Mouse (Mus musculus) forebrain, embryonic 15.5 days (tissue): ENCODE data around the gene Efcab2. TPM values are rescaled to one million over a fixed set of nuclear protein-coding genes. Genes with fewer than 3 reads are reported as not detected.
A peak's percentile ranks its signal among the peaks of the same experiment; 100 is the strongest.
"Not testable (repeated sequence)": the region's sequence is repeated elsewhere in the genome, so short reads cannot be mapped to it uniquely, and the experiment has no call there.

Experiments used
- ATAC-seq: fragments of 200-750 bp; cut with Nextera tagmentation; replicated peaks from 2 replicates; pipeline ENCODE4 v1.8.0; 2017; ENCODE audit warnings: mild to moderate bottlenecking, moderate TSS enrichment, moderate library complexity
- H3K27ac ChIP-seq: fragments of 300-500 bp; sonication (generic); replicated peaks from 2 replicates; pipeline ENCODE4 v1.5.1; 2015; ENCODE audit warnings: mild to moderate bottlenecking, inconsistent platforms
- H3K27me3 ChIP-seq: fragments of 300-500 bp; sonication (generic); 2 replicates; pipeline ENCODE4 v1.6.1; 2015; ENCODE audit warnings: inconsistent platforms
- H3K36me3 ChIP-seq: fragments of 300-500 bp; sonication (generic); 2 replicates; pipeline ENCODE4 v1.6.1; 2015; ENCODE audit warnings: mild to moderate bottlenecking, inconsistent platforms
- H3K4me1 ChIP-seq: fragments of 300-500 bp; sonication (generic); 2 replicates; pipeline ENCODE4 v1.6.1; 2015; ENCODE audit warnings: inconsistent platforms
- H3K4me2 ChIP-seq: fragments of 300-500 bp; sonication (generic); replicated peaks from 2 replicates; pipeline ENCODE4 v1.6.1; 2015; ENCODE audit warnings: mild to moderate bottlenecking, inconsistent platforms
- H3K4me3 ChIP-seq: fragments of 300-500 bp; sonication (generic); 2 replicates; pipeline ENCODE4 v1.5.1; 2015; ENCODE audit warnings: mild to moderate bottlenecking, inconsistent platforms
- H3K9ac ChIP-seq: fragments of 300-500 bp; sonication (generic); replicated peaks from 2 replicates; pipeline ENCODE4 v1.6.1; 2015; ENCODE audit warnings: mild to moderate bottlenecking, inconsistent platforms
- H3K9me3 ChIP-seq: fragments of 300-500 bp; sonication (generic); 2 replicates; pipeline ENCODE4 v1.6.1; 2016; ENCODE audit warnings: inconsistent platforms
- WGBS: fragments of 180-500 bp; shearing (Covaris S2); methylation state at CpG from one replicate; pipeline ENCODE4 v1.1.7; 2015; ENCODE audit warnings: mixed read lengths; 5-methylcytosine and 5-hydroxymethylcytosine counted together
- polyA plus RNA-seq: library from polyadenylated mRNA; unstranded; fragments of >200 nt; fragmentation: Nextera tagmentation; extraction: Ambion mirVana; gene quantifications from 2 replicates; pipeline ENCODE4 v1.2.1, GENCODE M21; 2015

Gene Efcab2
- polyA plus RNA-seq, 1 experiment from 2014 or later: 8.2 TPM

GRCm38 (mm10) chr1:178406765-178407645 is 1.1 kb downstream of the Efcab2 start:
- Histone ChIP-seq H3K9ac (peak overlapping the region; percentile 87), H3K9me3 (no peaks in the 10 kb centered on the region), H3K27ac (peak overlapping the region; percentile 100), H3K4me3 (peak overlapping the region; percentile 77), H3K4me1 (0 out of 2 replicates have a peak, but pooled peaks cover 3% of the 10 kb centered on the region), H3K36me3 (no peaks in the 10 kb centered on the region), H3K4me2 (peak overlapping the region; percentile 61), H3K27me3 (no peaks in the 10 kb centered on the region)
- WGBS: 65% methylated on average over 12 of the region's 12 CpGs
- ATAC-seq: peak; percentile 15; the same call in 1 of the 2 replicates

DNA sequence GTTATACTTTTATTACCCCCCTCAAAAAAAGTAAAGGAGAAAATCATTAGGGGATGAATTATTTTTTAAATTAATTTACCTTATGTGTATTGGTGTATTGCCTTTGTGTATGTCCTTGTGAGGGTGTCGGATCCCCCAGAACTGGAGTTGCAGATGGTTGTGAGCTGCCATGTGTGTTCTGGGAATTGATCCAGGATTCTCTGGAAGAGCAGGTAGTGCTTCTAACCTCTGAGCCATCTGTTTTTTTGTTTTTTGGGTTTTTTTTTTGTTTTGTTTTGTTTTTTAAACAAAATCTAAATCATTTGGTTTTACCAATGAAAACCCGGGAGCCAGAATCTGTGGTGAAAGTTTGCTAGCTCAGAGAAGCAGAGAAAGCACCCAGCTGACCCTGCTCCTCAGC is 1.8 kb downstream of the Efcab2 start:
- H3K27ac ChIP-seq: no peak overlapping the region
- H3K9me3 ChIP-seq: no peaks in the 10 kb centered on the region
- no peak for ATAC-seq
- H3K4me1 ChIP-seq: 0 out of 2 replicates have a peak, but pooled peaks cover 3% of the 10 kb centered on the region
- H3K4me3 ChIP-seq: no peak overlapping the region
- no peaks in the 10 kb centered on the region for H3K36me3 ChIP-seq
- no peak overlapping the region for H3K4me2 ChIP-seq
- H3K9ac ChIP-seq: no peak overlapping the region
- 49% methylated on average over 2 of the region's 2 CpGs for WGBS
- no peaks in the 10 kb centered on the region for H3K27me3 ChIP-seq

GRCm38 (mm10) chr1:178408901-178409361 is 3.0 kb downstream of the Efcab2 start:
- Histone ChIP-seq H3K4me2 (no peak overlapping the region), H3K9ac (no peak overlapping the region), H3K4me3 (no peak overlapping the region), H3K9me3 (no peaks in the 10 kb centered on the region), H3K27ac (no peak overlapping the region), H3K36me3 (no peaks in the 10 kb centered on the region), H3K4me1 (0 out of 2 replicates have a peak, but pooled peaks cover 3% of the 10 kb centered on the region), H3K27me3 (no peaks in the 10 kb centered on the region)
- no peak for ATAC-seq
- WGBS: 73% methylated on average over 4 of the region's 4 CpGs

- not testable (repeated sequence) for H3K4me3 ChIP-seq, H3K27ac ChIP-seq, H3K4me2 ChIP-seq, H3K9me3 ChIP-seq, H3K27me3 ChIP-seq, H3K4me1 ChIP-seq, H3K9ac ChIP-seq, H3K36me3 ChIP-seq, ATAC-seq
- 89% methylated on average over 2 of the region's 2 CpGs for WGBS
Measured at GRCm38 (mm10) chr1:178413367-178413766, 7.5 kb downstream of the Efcab2 start.

DNA sequence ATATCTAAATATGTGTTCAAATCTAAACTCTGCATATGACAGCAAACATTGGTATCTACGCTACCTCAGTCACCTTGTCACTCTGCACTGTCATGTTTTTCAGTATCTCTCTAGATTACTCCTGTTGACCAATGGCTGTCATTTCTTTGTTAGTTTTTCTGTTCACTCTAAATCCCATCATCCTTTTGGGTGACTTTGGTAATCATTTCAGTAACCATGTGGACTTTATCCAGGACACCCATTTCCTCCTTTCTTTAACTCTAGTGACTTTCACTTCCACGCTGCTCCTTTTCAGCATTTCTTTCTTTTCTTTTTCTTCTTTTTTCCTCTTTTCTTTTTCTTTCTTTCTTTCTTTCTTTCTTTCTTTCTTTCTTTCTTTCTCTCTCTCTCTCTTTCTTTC is 13.7 kb downstream of the Efcab2 start:
- no peaks in the 10 kb centered on the region for H3K27me3 ChIP-seq
- H3K4me1 ChIP-seq: 0 out of 2 replicates have a peak, but pooled peaks cover 4% of the 10 kb centered on the region
- H3K4me2 ChIP-seq: no peak overlapping the region
- ATAC-seq: no peak
- H3K9ac ChIP-seq: no peak overlapping the region
- no peaks in the 10 kb centered on the region for H3K9me3 ChIP-seq
- no peaks in the 10 kb centered on the region for H3K36me3 ChIP-seq
- H3K4me3 ChIP-seq: no peak overlapping the region
- WGBS: 95% methylated on average over 2 of the region's 2 CpGs
- no peak overlapping the region for H3K27ac ChIP-seq

DNA sequence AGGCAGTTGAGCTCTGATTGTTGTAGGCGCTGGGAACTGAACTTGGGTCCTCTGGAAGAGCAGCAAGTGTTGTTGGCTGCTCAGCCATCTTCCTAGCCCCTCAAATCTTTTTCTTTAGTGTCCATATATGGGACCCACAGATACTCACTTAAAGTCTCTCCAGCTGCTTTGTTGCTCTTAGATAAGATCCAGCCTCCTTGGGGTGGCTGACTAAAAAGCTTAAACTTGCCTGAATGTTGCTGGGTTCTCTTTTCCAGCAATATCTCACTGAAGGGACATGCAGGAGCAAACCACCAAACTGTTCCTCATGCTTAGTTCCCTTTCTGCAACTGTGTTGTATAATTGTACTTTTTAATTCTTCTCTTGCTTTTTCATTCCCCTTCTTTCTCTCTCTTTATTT is 17.8 kb downstream of the Efcab2 start:
- H3K4me3 ChIP-seq: no peak overlapping the region
- H3K27me3 ChIP-seq: no peaks in the 10 kb centered on the region
- no peaks in the 10 kb centered on the region for H3K9me3 ChIP-seq
- WGBS: 100% methylated on average over 1 of the region's 1 CpGs
- H3K9ac ChIP-seq: no peak overlapping the region
- H3K27ac ChIP-seq: no peak overlapping the region
- H3K4me1 ChIP-seq: no peaks in the 10 kb centered on the region
- H3K4me2 ChIP-seq: no peak overlapping the region
- ATAC-seq: no peak
- no peaks in the 10 kb centered on the region for H3K36me3 ChIP-seq

DNA sequence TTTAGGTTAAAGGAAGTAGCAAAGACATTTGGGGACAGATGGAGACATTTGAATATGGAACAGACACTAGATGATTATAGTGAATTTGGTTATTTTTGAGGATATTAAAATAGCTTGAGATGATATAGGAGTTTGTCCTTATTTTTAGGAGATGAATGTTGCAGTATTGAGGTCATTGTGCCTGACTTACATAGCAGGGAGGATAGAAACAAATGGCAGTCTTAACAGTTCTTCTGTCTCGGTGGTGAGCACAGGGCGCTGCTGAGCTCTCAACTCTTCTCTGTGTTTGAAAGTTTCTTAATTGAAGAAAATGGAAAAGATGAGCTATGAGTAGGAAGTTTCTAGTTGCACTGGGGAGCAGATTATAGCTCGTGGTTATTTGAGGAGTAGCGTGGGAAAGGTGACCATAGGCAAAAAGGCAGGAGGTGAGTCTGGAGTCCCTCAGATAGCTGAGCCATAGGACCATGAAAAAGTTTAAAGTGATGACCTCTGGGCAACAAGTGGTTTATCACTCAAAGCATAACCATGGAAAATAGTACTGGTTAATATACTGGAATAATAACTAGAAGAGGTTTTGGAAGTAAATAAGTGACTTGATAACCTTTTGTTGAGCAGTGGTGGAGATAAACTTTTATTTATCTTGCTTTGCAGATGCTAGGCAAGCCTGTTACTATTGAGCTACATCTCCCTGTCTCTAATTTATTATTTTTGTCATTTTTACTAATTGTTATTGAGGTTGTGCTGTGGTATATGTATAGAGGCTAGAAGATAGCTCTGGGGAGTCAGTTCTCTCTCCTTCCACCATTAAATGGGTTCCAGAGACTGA is 25.9 kb downstream of the Efcab2 start:
- H3K4me3 ChIP-seq: no peak overlapping the region
- no peaks in the 10 kb centered on the region for H3K9me3 ChIP-seq
- H3K27me3 ChIP-seq: no peaks in the 10 kb centered on the region
- no peak overlapping the region for H3K27ac ChIP-seq
- ATAC-seq: no peak
- WGBS: 90% methylated on average over 4 of the region's 4 CpGs
- H3K36me3 ChIP-seq: no peaks in the 10 kb centered on the region
- H3K9ac ChIP-seq: no peak overlapping the region
- no peak overlapping the region for H3K4me2 ChIP-seq
- H3K4me1 ChIP-seq: no peaks in the 10 kb centered on the region

- Histone ChIP-seq H3K4me3 (no peak overlapping the region), H3K9ac (no peak overlapping the region), H3K4me1 (no peaks in the 10 kb centered on the region), H3K27ac (no peak overlapping the region), H3K36me3 (no peaks in the 10 kb centered on the region), H3K9me3 (no peaks in the 10 kb centered on the region), H3K27me3 (no peaks in the 10 kb centered on the region), H3K4me2 (no peak overlapping the region)
- ATAC-seq: no peak
- WGBS: 85% methylated on average over 1 of the region's 1 CpGs
Measured at GRCm38 (mm10) chr1:178433619-178434018, 27.7 kb downstream of the Efcab2 start.

GRCm38 (mm10) chr1:178444407-178444806 is 38.5 kb downstream of the Efcab2 start:
- no peaks in the 10 kb centered on the region for H3K4me1 ChIP-seq
- H3K4me2 ChIP-seq: no peak overlapping the region
- H3K9ac ChIP-seq: no peak overlapping the region
- H3K4me3 ChIP-seq: no peak overlapping the region
- no peak for ATAC-seq
- H3K36me3 ChIP-seq: no peaks in the 10 kb centered on the region
- WGBS: 48% methylated on average over 3 of the region's 3 CpGs
- no peaks in the 10 kb centered on the region for H3K9me3 ChIP-seq
- no peak overlapping the region for H3K27ac ChIP-seq
- H3K27me3 ChIP-seq: no peaks in the 10 kb centered on the region

DNA sequence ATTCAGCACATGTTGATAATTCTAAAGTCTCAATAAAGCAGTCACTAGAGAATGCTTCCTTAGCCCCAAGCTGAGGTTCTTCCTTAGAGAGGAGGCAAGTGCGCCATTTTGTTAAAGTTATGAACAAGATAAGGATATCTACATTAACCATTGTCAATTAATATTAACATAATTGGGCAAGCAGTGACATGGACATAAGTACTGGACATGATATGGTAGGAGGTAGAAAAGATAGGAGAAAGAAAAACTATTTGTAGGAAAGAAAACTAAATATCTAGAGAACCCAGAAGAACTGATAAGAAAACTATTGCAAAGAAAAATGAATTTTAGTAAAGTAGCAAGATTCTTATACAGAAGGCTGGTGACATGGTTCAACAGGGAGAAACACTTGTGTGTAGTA is 41.2 kb downstream of the Efcab2 start:
- Histone ChIP-seq H3K27me3 (no peaks in the 10 kb centered on the region), H3K4me2 (no peak overlapping the region), H3K27ac (no peak overlapping the region), H3K4me3 (no peak overlapping the region), H3K36me3 (no peaks in the 10 kb centered on the region), H3K9ac (no peak overlapping the region), H3K9me3 (no peaks in the 10 kb centered on the region), H3K4me1 (no peaks in the 10 kb centered on the region)
- WGBS: 98% methylated on average over 1 of the region's 1 CpGs
- no peak for ATAC-seq

- Histone ChIP-seq H3K9me3 (no peaks in the 10 kb centered on the region), H3K4me2 (no peak overlapping the region), H3K27ac (no peak overlapping the region), H3K9ac (no peak overlapping the region), H3K4me1 (no peaks in the 10 kb centered on the region), H3K27me3 (no peaks in the 10 kb centered on the region), H3K36me3 (no peaks in the 10 kb centered on the region), H3K4me3 (no peak overlapping the region)
- no peak for ATAC-seq
- whole genome bisulfite sequencing: 64% methylated on average over 6 of the region's 6 CpGs
Measured at GRCm38 (mm10) chr1:178448271-178448744, 42.4 kb downstream of the Efcab2 start.

GRCm38 (mm10) chr1:178449172-178449571 is 43.3 kb downstream of the Efcab2 start:
- ATAC-seq: peak; percentile 61; the same call in 1 of the 2 replicates
- WGBS: 22% methylated on average over 3 of the region's 3 CpGs
- no peaks in the 10 kb centered on the region for H3K9me3 ChIP-seq
- H3K4me2 ChIP-seq: no peak overlapping the region
- no peak overlapping the region for H3K4me3 ChIP-seq
- H3K27me3 ChIP-seq: no peaks in the 10 kb centered on the region
- no peaks in the 10 kb centered on the region for H3K36me3 ChIP-seq
- no peak overlapping the region for H3K27ac ChIP-seq
- H3K9ac ChIP-seq: no peak overlapping the region
- no peaks in the 10 kb centered on the region for H3K4me1 ChIP-seq
